Mouse (Mus musculus) limb, embryonic 11.5 days (tissue): Measurements from ENCODE around the gene Dync2h1. TPM values are rescaled to one million over a fixed set of nuclear protein-coding genes. Genes with fewer than 3 reads are reported as not detected.
A peak's percentile ranks its signal among the peaks of the same experiment; 100 is the strongest.

Source experiments
- ATAC-seq: fragments of 200-750 bp; cut with Nextera tagmentation; 2 replicates; pipeline ENCODE4 v1.8.0; 2017; ENCODE audit warnings: low read depth; ENCODE audit not compliant: insufficient number of reproducible peaks, low FRiP score, low TSS enrichment
- DNase-seq: peaks from one replicate; pipeline ENCODE4 v3.0.0-alpha.2; 2015; ENCODE audit warnings: low spot score
- H3K27ac ChIP-seq: fragments of 300-500 bp; sonication (generic); replicated peaks from 2 replicates; pipeline ENCODE4 v1.5.1; 2014; ENCODE audit warnings: low read depth, mild to moderate bottlenecking, low read length
- H3K27me3 ChIP-seq: fragments of 300-500 bp; sonication (generic); 2 replicates; pipeline ENCODE4 v1.6.1; 2014; ENCODE audit warnings: mild to moderate bottlenecking, low read length, mixed read lengths; ENCODE audit not compliant: control insufficient read depth, insufficient read depth
- H3K36me3 ChIP-seq: fragments of 300-500 bp; sonication (generic); 2 replicates; pipeline ENCODE4 v1.6.1; 2014; ENCODE audit warnings: mild to moderate bottlenecking, low read length, moderate library complexity, mixed read lengths; ENCODE audit not compliant: control insufficient read depth, insufficient read depth
- H3K4me1 ChIP-seq: fragments of 300-500 bp; sonication (generic); 2 replicates; pipeline ENCODE4 v1.6.1; 2014; ENCODE audit warnings: low read length, mixed read lengths; ENCODE audit not compliant: control insufficient read depth, insufficient read depth
- H3K4me2 ChIP-seq: fragments of 300-500 bp; sonication (generic); 2 replicates; pipeline ENCODE4 v1.6.1; 2014; ENCODE audit warnings: low read depth, mild to moderate bottlenecking, moderate library complexity; ENCODE audit not compliant: severe bottlenecking
- H3K4me3 ChIP-seq: fragments of 300-500 bp; sonication (generic); 2 replicates; pipeline ENCODE4 v1.5.1; 2014; ENCODE audit warnings: low read depth, low read length
- H3K9ac ChIP-seq: fragments of 300-500 bp; sonication (generic); 2 replicates; pipeline ENCODE4 v1.6.1; 2014; ENCODE audit warnings: mild to moderate bottlenecking, low read length
- H3K9me3 ChIP-seq: fragments of 300-500 bp; sonication (generic); 2 replicates; pipeline ENCODE4 v1.6.1; 2016; ENCODE audit warnings: low read length; ENCODE audit not compliant: control insufficient read depth
- WGBS: fragments of 180-500 bp; shearing (Covaris S2); extraction: QIAGEN DNeasy Blood & Tissue Kit; methylation state at CpG from one replicate; pipeline ENCODE4 v1.1.7; 2014; 5-methylcytosine and 5-hydroxymethylcytosine counted together
- polyA plus RNA-seq: library from polyadenylated mRNA; unstranded; fragments of >200 nt; fragmentation: Nextera tagmentation; extraction: Ambion mirVana; gene quantifications from 2 replicates; pipeline ENCODE4 v1.2.1, GENCODE M21; 2014

Dync2h1 gene
- polyA plus RNA-seq, 1 experiment from 2014 or later = 22.6 TPM

GRCm38 (mm10) chr9:7167339-7167998 lies 16.8 kb downstream of the Dync2h1 start:
- H3K36me3 ChIP-seq = peaks cover 3% of the 10 kb centered on the region; the same call in 1 of the 2 replicates

GRCm38 (mm10) chr9:7160688-7161087 lies 23.6 kb downstream of the Dync2h1 start:
- Histone ChIP-seq H3K36me3 (no peaks in the 10 kb centered on the region), H3K4me2 (no peak overlapping the region), H3K9me3 (no peaks in the 10 kb centered on the region), H3K4me3 (no peak overlapping the region), H3K4me1 (no peaks in the 10 kb centered on the region), H3K9ac (no peak overlapping the region), H3K27ac (no peak overlapping the region), H3K27me3 (no peaks in the 10 kb centered on the region)
- ATAC-seq = peak; percentile 72; the same call in 1 of the 2 replicates
- DNase-seq = peak; percentile 25
- WGBS = 67% methylated on average over 5 of the region's 5 CpGs

More at GRCm38 (mm10) chr9:7167339-7167998, 16.8 kb downstream of the Dync2h1 start:
- WGBS = 79% methylated on average over 6 of the region's 6 CpGs
- DNase-seq (no peak), ATAC-seq (no peak)
- Histone ChIP-seq H3K4me3 (no peak overlapping the region), H3K9me3 (no peaks in the 10 kb centered on the region), H3K4me2 (no peak overlapping the region), H3K27ac (no peak overlapping the region), H3K9ac (no peak overlapping the region), H3K27me3 (no peaks in the 10 kb centered on the region), H3K4me1 (no peaks in the 10 kb centered on the region)

GRCm38 (mm10) chr9:7159718-7160117 lies 24.5 kb downstream of the Dync2h1 start:
- WGBS = 57% methylated on average over 3 of the region's 3 CpGs
- no peaks in the 10 kb centered on the region for H3K27me3 ChIP-seq
- no peak overlapping the region for H3K27ac ChIP-seq
- H3K4me3 ChIP-seq = no peak overlapping the region
- ATAC-seq (no peak), DNase-seq (no peak)
- no peak overlapping the region for H3K4me2 ChIP-seq
- no peak overlapping the region for H3K9ac ChIP-seq
- no peaks in the 10 kb centered on the region for H3K9me3 ChIP-seq
- H3K36me3 ChIP-seq = no peaks in the 10 kb centered on the region
- H3K4me1 ChIP-seq = no peaks in the 10 kb centered on the region

GRCm38 (mm10) chr9:7158605-7159004 lies 25.6 kb downstream of the Dync2h1 start:
- Histone ChIP-seq H3K27ac (no peak overlapping the region), H3K36me3 (peaks cover 3% of the 10 kb centered on the region; the same call in 1 of the 2 replicates), H3K4me1 (no peaks in the 10 kb centered on the region), H3K9me3 (no peaks in the 10 kb centered on the region), H3K27me3 (no peaks in the 10 kb centered on the region), H3K4me3 (no peak overlapping the region), H3K4me2 (no peak overlapping the region), H3K9ac (no peak overlapping the region)
- ATAC-seq = no peak
- WGBS = 92% methylated on average over 7 of the region's 7 CpGs
- no peak for DNase-seq

- H3K4me3 ChIP-seq = no peak overlapping the region
- no peaks in the 10 kb centered on the region for H3K27me3 ChIP-seq
- no peak overlapping the region for H3K9ac ChIP-seq
- 79% methylated on average over 2 of the region's 2 CpGs for WGBS
- no peak for ATAC-seq
- H3K27ac ChIP-seq = no peak overlapping the region
- no peaks in the 10 kb centered on the region for H3K4me1 ChIP-seq
- H3K4me2 ChIP-seq = no peak overlapping the region
- H3K36me3 ChIP-seq = peaks cover 3% of the 10 kb centered on the region; the same call in 1 of the 2 replicates
- H3K9me3 ChIP-seq = no peaks in the 10 kb centered on the region
- DNase-seq = no peak
Observed at GRCm38 (mm10) chr9:7154391-7154790, 29.9 kb downstream of the Dync2h1 start.

GRCm38 (mm10) chr9:7122863-7123262 lies 61.4 kb downstream of the Dync2h1 start:
- no peaks in the 10 kb centered on the region for H3K4me1 ChIP-seq
- no peaks in the 10 kb centered on the region for H3K36me3 ChIP-seq
- 97% methylated on average over 2 of the region's 2 CpGs for WGBS
- no peaks in the 10 kb centered on the region for H3K27me3 ChIP-seq
- H3K27ac ChIP-seq = no peak overlapping the region
- ATAC-seq (no peak), DNase-seq (no peak)
- no peak overlapping the region for H3K9ac ChIP-seq
- H3K9me3 ChIP-seq = no peaks in the 10 kb centered on the region
- no peak overlapping the region for H3K4me3 ChIP-seq
- H3K4me2 ChIP-seq = no peak overlapping the region

GRCm38 (mm10) chr9:7110166-7110565 lies 74.1 kb downstream of the Dync2h1 start:
- no peaks in the 10 kb centered on the region for H3K9me3 ChIP-seq
- no peak overlapping the region for H3K9ac ChIP-seq
- no peak overlapping the region for H3K27ac ChIP-seq
- H3K4me3 ChIP-seq = no peak overlapping the region
- H3K27me3 ChIP-seq = no peaks in the 10 kb centered on the region
- no peak for ATAC-seq
- H3K4me2 ChIP-seq = no peak overlapping the region
- 68% methylated on average over 1 of the region's 1 CpGs for WGBS
- DNase-seq = no peak
- no peaks in the 10 kb centered on the region for H3K4me1 ChIP-seq
- H3K36me3 ChIP-seq = no peaks in the 10 kb centered on the region

- Histone ChIP-seq H3K36me3 (no peaks in the 10 kb centered on the region), H3K27ac (no peak overlapping the region), H3K4me3 (no peak overlapping the region), H3K27me3 (no peaks in the 10 kb centered on the region), H3K4me1 (no peaks in the 10 kb centered on the region), H3K4me2 (no peak overlapping the region), H3K9ac (no peak overlapping the region), H3K9me3 (no peaks in the 10 kb centered on the region)
- ATAC-seq = no peak
- no peak for DNase-seq
Observed at GRCm38 (mm10) chr9:7101361-7101760, 82.9 kb downstream of the Dync2h1 start.

- Histone ChIP-seq H3K4me2 (no peak overlapping the region), H3K27me3 (no peaks in the 10 kb centered on the region), H3K36me3 (no peaks in the 10 kb centered on the region; the same call in 1 of the 2 replicates), H3K27ac (no peak overlapping the region), H3K9me3 (no peaks in the 10 kb centered on the region), H3K4me1 (no peaks in the 10 kb centered on the region), H3K9ac (no peak overlapping the region), H3K4me3 (no peak overlapping the region)
- WGBS = 93% methylated on average over 2 of the region's 2 CpGs
- ATAC-seq (no peak), DNase-seq (no peak)
Observed at GRCm38 (mm10) chr9:7074625-7075024, 109.6 kb downstream of the Dync2h1 start.
